ENCODE assay signal across 18 mouse cellular contexts in the genomic region with DNA sequence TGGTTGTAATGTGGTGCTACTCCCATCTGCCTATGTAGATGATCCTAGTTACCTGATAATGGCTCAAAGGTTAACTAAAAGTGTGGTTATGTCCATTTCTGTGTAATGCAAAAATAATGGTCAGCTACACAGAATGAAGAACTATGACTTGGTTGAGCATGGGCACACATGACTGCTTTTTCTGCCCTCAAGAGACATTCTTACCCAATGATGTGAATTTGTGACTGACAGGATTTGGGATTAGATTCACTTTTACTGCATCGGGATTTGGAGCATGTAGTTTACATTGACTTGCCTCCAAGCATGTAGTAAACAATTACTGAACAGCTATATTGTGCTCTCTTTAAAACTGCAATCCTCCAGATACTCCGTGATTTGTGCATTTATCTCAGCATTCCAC.
DNase-seq lines count a peak whose midpoint lies in the region; ATAC-seq and TF ChIP-seq lines count a peak whose summit lies in the region.
"Had no signal": no experiment of that assay in that cellular context is flagged by ENCODE, and none has a peak within 500 bp of the region (broad histone marks: within the 10 kb centered on the region; RNA-seq: fewer than 3 reads in every experiment).

No protein-coding gene starts in this region.

- DNase-seq in retina, postnatal 1 day, result peak; percentile 53
- DNase-seq in retina, embryonic 14.5 days (ENCODE audit: low spot score), result no peak
- DNase-seq in Patski (ENCODE audit: low read depth, low spot score), result peak; percentile 30
- no peak for DNase-seq in lung, adult 18-20 months
- DNase-seq: adrenal gland, adult 2 months; adrenal gland, adult 8-10 months; adrenal gland, postnatal 10 days; adrenal gland, postnatal 14 days; adrenal gland, postnatal 25 days; adrenal gland, postnatal 36 days; B cell, adult 2 months; cerebellum, adult 11 months; cerebellum, adult 11-12 months; cerebellum, adult 18-20 months; cerebellum, adult 2 months had no signal

- in situ Hi-C loops in Patski (cut with MboI; ENCODE audit: low pct_unique_long_range_greater_than_20kb), result no loop called here

- POLR2A ChIA-PET in Patski (lab: Charles Lee), result no interaction called here

- peak; percentile 73 for ATAC-seq in Patski
- ATAC-seq: activated CD4-positive, CD25-positive, alpha-beta regulatory T cell, adult 4 months; CD4-positive, CD25-positive, alpha-beta regulatory T cell, adult 4 months had no signal

- TF ChIP-seq CTCF in Patski (IDR thresholded peaks at IDR 0.05), result no peak

- CTCF ChIA-PET in Patski (lab: Charles Lee), result no interaction called here

- H3K27me3 ChIP-seq in Patski, result no peaks in the 10 kb centered on the region
- H3K27me3 ChIP-seq: CH12.LX had no signal

Comparison
In these comparisons a context has a peak if more than half of its experiments do, and no peak if none do; other contexts are left out.
1. DNase-seq: peak in retina, postnatal 1 day (single experiment) and Patski (single experiment); none in retina, embryonic 14.5 days (single experiment) and lung, adult 18-20 months (0 of 2).